Mouse (Mus musculus): ENCODE measurements around the gene Rps2.
"Not testable (repeated sequence)": the region's sequence is repeated elsewhere in the genome, so short reads cannot be mapped to it uniquely, and the experiment has no call there.

DNA sequence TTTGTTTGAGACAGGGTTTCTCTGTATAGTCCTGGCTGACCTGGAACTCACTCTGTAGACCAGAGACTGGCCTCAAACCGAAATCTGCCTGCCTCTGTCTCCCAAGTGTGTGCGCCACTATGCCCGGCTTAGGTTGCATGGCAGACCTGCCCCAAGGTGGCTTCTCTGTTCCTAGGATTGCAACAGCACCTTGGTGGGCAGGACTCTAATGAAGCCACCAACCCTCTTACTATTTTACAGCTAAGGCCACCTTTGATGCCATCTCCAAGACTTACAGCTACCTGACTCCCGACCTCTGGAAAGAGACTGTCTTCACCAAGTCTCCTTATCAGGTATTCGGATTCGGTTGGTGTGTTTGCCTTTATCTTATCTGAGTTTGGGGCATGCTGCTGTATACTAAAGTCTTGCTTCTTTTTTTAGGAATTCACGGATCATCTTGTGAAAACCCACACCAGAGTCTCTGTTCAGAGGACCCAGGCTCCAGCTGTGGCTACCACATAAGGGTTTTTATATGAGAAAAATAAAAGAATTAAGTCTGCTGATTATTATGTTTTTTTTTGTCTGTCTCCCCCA, 3.6 kb downstream of the Rps2 start:
- TF ChIP-seq CTCF, POLR2A (IDR thresholded peaks at IDR 0.05; ENCODE audit: insufficient read depth, low read depth, low read length): not testable (repeated sequence)

All from olfactory bulb, adult 2 months (tissue).